Mouse (Mus musculus): ENCODE measurements around the gene Ccdc148. TPM values are rescaled to one million over a fixed set of nuclear protein-coding genes. Genes with fewer than 3 reads are reported as not detected.

Gene Ccdc148
- total RNA-seq, 2 experiments from 2014 or later = 2.8 to 3.3 TPM

- no peak for DNase-seq
These were observed 18.5 kb upstream of the Ccdc148 start for GRCm38 (mm10) chr2:59178960-59179359.

- DNase-seq = no peak
These were observed 17.7 kb upstream of the Ccdc148 start for GRCm38 (mm10) chr2:59178191-59178590.

- no peak for DNase-seq
These were observed 15.4 kb upstream of the Ccdc148 start for GRCm38 (mm10) chr2:59175926-59176325.

- no peak for DNase-seq
These were observed 11.1 kb upstream of the Ccdc148 start for GRCm38 (mm10) chr2:59171533-59171932.

GRCm38 (mm10) chr2:59170593-59170992 lies 10.1 kb upstream of the Ccdc148 start:
- DNase-seq = no peak

- DNase-seq = no peak
These were observed 9.7 kb upstream of the Ccdc148 start for GRCm38 (mm10) chr2:59170208-59170589.

GRCm38 (mm10) chr2:59169572-59170207 lies 9.2 kb upstream of the Ccdc148 start:
- DNase-seq = no peak

- DNase-seq = no peak
These were observed 7.3 kb upstream of the Ccdc148 start for GRCm38 (mm10) chr2:59167830-59168229.

- DNase-seq = no peak
These were observed 6.5 kb upstream of the Ccdc148 start for GRCm38 (mm10) chr2:59166976-59167375.

- DNase-seq = no peak
These were observed 1.8 kb upstream of the Ccdc148 start for GRCm38 (mm10) chr2:59162285-59162600.

- peak; percentile 77 for DNase-seq
These were observed 1.2 kb upstream of the Ccdc148 start for GRCm38 (mm10) chr2:59161441-59162284.

- DNase-seq = peak; percentile 49
These were observed 548 bp upstream of the Ccdc148 start for GRCm38 (mm10) chr2:59161021-59161440.

- no peak for DNase-seq
These were observed 400 bp downstream of the Ccdc148 start for GRCm38 (mm10) chr2:59159961-59160604.

- DNase-seq = no peak
These were observed 2.4 kb downstream of the Ccdc148 start for GRCm38 (mm10) chr2:59158117-59158516.

GRCm38 (mm10) chr2:59155428-59155827 lies 5.1 kb downstream of the Ccdc148 start:
- no peak for DNase-seq

GRCm38 (mm10) chr2:59131044-59131443 lies 29.4 kb downstream of the Ccdc148 start:
- no peak for DNase-seq

- DNase-seq = no peak
These were observed 30.7 kb downstream of the Ccdc148 start for GRCm38 (mm10) chr2:59129821-59130220.

- DNase-seq = no peak
These were observed 31.5 kb downstream of the Ccdc148 start for GRCm38 (mm10) chr2:59129023-59129422.

- DNase-seq = no peak
These were observed 104.8 kb downstream of the Ccdc148 start for GRCm38 (mm10) chr2:59055615-59056145.

- DNase-seq = no peak
These were observed 106.1 kb downstream of the Ccdc148 start for GRCm38 (mm10) chr2:59054339-59054738.

GRCm38 (mm10) chr2:59053461-59054039 lies 106.9 kb downstream of the Ccdc148 start:
- no peak for DNase-seq

GRCm38 (mm10) chr2:59050245-59050824 lies 110.1 kb downstream of the Ccdc148 start:
- DNase-seq = no peak

GRCm38 (mm10) chr2:59049686-59050085 lies 110.8 kb downstream of the Ccdc148 start:
- no peak for DNase-seq
